Mouse (Mus musculus): ENCODE data around the gene Rgs8.

DNA sequence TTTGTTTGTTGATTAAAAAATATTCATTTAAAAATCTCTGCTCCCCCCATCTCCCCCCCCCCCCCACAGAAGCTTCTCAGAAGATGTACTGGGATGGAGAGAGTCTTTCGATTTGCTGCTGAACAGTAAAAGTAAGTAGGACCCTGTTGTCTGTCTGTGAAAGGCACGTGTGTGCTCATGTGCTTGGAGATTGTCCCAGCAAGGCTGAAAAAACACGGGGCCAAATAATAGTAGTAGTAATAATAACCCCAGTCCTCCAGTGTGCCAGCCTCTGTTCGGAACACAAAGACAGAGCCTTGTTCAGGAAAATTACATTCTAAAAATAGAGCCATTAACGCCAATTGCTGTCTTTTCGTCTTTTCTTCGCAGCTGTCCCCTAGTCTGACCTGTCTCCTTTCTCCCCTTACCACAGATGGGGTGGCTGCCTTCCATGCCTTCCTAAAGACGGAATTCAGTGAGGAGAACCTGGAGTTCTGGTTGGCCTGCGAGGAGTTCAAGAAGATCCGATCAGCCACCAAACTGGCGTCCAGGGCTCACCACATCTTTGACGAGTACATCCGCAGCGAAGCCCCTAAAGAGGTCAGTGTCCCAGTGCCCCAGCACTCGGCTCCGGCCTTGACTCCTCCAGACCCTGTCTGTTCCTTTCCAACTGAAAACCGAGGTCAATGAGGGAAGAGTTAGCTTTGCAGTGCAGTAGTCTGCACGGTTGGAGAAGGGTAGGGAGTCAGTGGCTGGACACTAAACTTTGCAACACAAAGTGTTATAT is 88.9 kb downstream of the Rgs8 start:
- TF ChIP-seq ZC3H11A (IDR thresholded peaks at IDR 0.05; ENCODE audit: borderline replicate concordance, low read depth, low read length) (no peak), ZNF384 (IDR thresholded peaks at IDR 0.05; ENCODE audit: low read depth, low read length) (no peak)
